Mouse (Mus musculus) E14TG2a.4 (cell line): Measurements from ENCODE around the gene Tmtc3.

Experiments used
- CTCF ChIP-seq: conservative IDR thresholded peaks from 2 replicates; pipeline ENCODE4 v1.5.1; 2014; ENCODE audit warnings: low read length
- POU5F1 ChIP-seq: IDR thresholded peaks from 2 replicates; pipeline ENCODE4 v1.6.1; 2014; ENCODE audit warnings: low read length, borderline replicate concordance

GRCm38 (mm10) chr10:100521617-100522016 lies 34.5 kb upstream of the Tmtc3 start:
- TF ChIP-seq CTCF, result no peak
- no peak for TF ChIP-seq POU5F1
